ENCODE assay signal across 13 mouse cellular contexts in genomic region chr11:77503511-77503910, GRCm38 (mm10). TPM values are rescaled to one million over a fixed set of nuclear protein-coding genes. Genes with fewer than 3 reads are reported as not detected.
DNase-seq lines count a peak whose midpoint lies in the region; ATAC-seq and TF ChIP-seq lines count a peak whose summit lies in the region.
"Had no signal": no experiment of that assay in that cellular context is flagged by ENCODE, and none has a peak within 500 bp of the region (broad histone marks: within the 10 kb centered on the region; RNA-seq: fewer than 3 reads in every experiment).

No protein-coding gene starts in this region.

- peaks cover 44% of the 10 kb centered on the region for H3K36me3 ChIP-seq in lung, postnatal 0 days (ENCODE audit: insufficient read depth, low read length)
- H3K36me3 ChIP-seq in hindbrain, embryonic 14.5 days (replicated peaks; ENCODE audit: control insufficient read depth, insufficient read depth) = peaks cover 85% of the 10 kb centered on the region

- TF ChIP-seq CTCF in lung, postnatal 0 days (IDR thresholded peaks at IDR 0.05) = no peak

- no peak overlapping the region for H3K4me2 ChIP-seq in lung, postnatal 0 days (replicated peaks; ENCODE audit: low read depth, low read length)
- H3K4me2 ChIP-seq in hindbrain, embryonic 14.5 days (replicated peaks) = no peak overlapping the region
- H3K4me2 ChIP-seq: liver, embryonic 15.5 days; stomach, embryonic 15.5 days had no signal

- no peak overlapping the region; the same call in 1 of the 2 replicates for H3K27ac ChIP-seq in lung, postnatal 0 days (ENCODE audit: low read length)
- H3K27ac ChIP-seq in hindbrain, embryonic 14.5 days = no peak overlapping the region
- H3K27ac ChIP-seq: liver, embryonic 15.5 days had no signal

- no peaks in the 10 kb centered on the region for H3K9me3 ChIP-seq in lung, postnatal 0 days (ENCODE audit: low read length)
- H3K9me3 ChIP-seq in hindbrain, embryonic 14.5 days (ENCODE audit: control insufficient read depth, low read length) = no peaks in the 10 kb centered on the region
- H3K9me3 ChIP-seq: liver, embryonic 15.5 days; stomach, embryonic 15.5 days had no signal

- DNase-seq in cerebellum, adult 9-10 months = peak; percentile 16
- no peak for DNase-seq in cerebellum, postnatal 14 days
- peak; percentile 53 for DNase-seq in kidney, postnatal 14 days
- DNase-seq in kidney, postnatal 36 days = no peak
- DNase-seq in NIH3T3 (ENCODE audit: low read depth) = peak; percentile 83
- peak; percentile 58 for DNase-seq in lung, postnatal 0 days (ENCODE audit: low spot score)
- DNase-seq in hindbrain, embryonic 14.5 days (ENCODE audit: low spot score) = no peak
- DNase-seq in yolk sac, embryonic 10.5 days (ENCODE audit: low spot score) = no peak
- DNase-seq: adrenal gland, postnatal 10 days had no signal

- H3K4me1 ChIP-seq in lung, postnatal 0 days (ENCODE audit: insufficient read depth, low read depth, low read length) = 0 out of 2 replicates have a peak, but pooled peaks cover 4% of the 10 kb centered on the region
- H3K4me1 ChIP-seq in hindbrain, embryonic 14.5 days (replicated peaks; ENCODE audit: control insufficient read depth, insufficient read depth, low read length) = peaks cover 15% of the 10 kb centered on the region; the same call in 1 of the 2 replicates

- H3K27me3 ChIP-seq in lung, postnatal 0 days (replicated peaks; ENCODE audit: insufficient read depth, low read length) = no peaks in the 10 kb centered on the region
- H3K27me3 ChIP-seq in hindbrain, embryonic 14.5 days (ENCODE audit: control insufficient read depth, insufficient read depth, low read length) = no peaks in the 10 kb centered on the region
- H3K27me3 ChIP-seq: liver, embryonic 15.5 days; stomach, embryonic 15.5 days had no signal

- no peak overlapping the region for H3K4me3 ChIP-seq in lung, postnatal 0 days (ENCODE audit: low read depth, low read length)
- H3K4me3 ChIP-seq in hindbrain, embryonic 14.5 days (replicated peaks; ENCODE audit: low read length) = no peak overlapping the region
- H3K4me3 ChIP-seq: liver, embryonic 15.5 days; stomach, embryonic 15.5 days had no signal

- WGBS in lung, postnatal 0 days = 59% methylated on average over 3 of the region's 3 CpGs
- WGBS in hindbrain, embryonic 14.5 days = 62% methylated on average over 3 of the region's 3 CpGs

- peak; percentile 61 for ATAC-seq in lung, postnatal 0 days
- ATAC-seq in hindbrain, embryonic 14.5 days (ENCODE audit: low FRiP score) = no peak
- ATAC-seq: inflammation-experienced regulatory T-cells, adult 6 months; midbrain, embryonic 16.5 days had no signal

- no peak overlapping the region for H3K9ac ChIP-seq in lung, postnatal 0 days (replicated peaks; ENCODE audit: low read depth)
- H3K9ac ChIP-seq in hindbrain, embryonic 14.5 days = no peak overlapping the region
- H3K9ac ChIP-seq: liver, embryonic 15.5 days; stomach, embryonic 15.5 days had no signal

- TF ChIP-seq EP300 in lung, postnatal 0 days (IDR thresholded peaks at IDR 0.05) = no peak

RNA-seq across cellular contexts. Expression of gene Git1, which starts 10.1 kb away (rescaled TPM):
- 12.3 and 12.6 TPM in 2 replicates for polyA plus RNA-seq in lung, postnatal 0 days (2015; fragmentation: Nextera tagmentation; extraction: Ambion mirVana)
- polyA plus RNA-seq in hindbrain, embryonic 14.5 days (2014; fragmentation: Nextera tagmentation; extraction: Ambion mirVana) = 21.3 and 23.2 TPM in 2 replicates

RNA-seq across cellular contexts. Expression of gene Abhd15, which starts 11.4 kb away (rescaled TPM):
- 4.1 and 4.3 TPM in 2 replicates for polyA plus RNA-seq in lung, postnatal 0 days (2015; fragmentation: Nextera tagmentation; extraction: Ambion mirVana)
- polyA plus RNA-seq in hindbrain, embryonic 14.5 days (2014; fragmentation: Nextera tagmentation; extraction: Ambion mirVana) = 1.7 and 2.7 TPM in 2 replicates

RNA-seq across cellular contexts. Expression of gene Trp53i13, which starts 12.3 kb away (rescaled TPM):
- 27.4 and 32.9 TPM in 2 replicates for polyA plus RNA-seq in lung, postnatal 0 days (2015; fragmentation: Nextera tagmentation; extraction: Ambion mirVana)
- 13.3 and 15.1 TPM in 2 replicates for polyA plus RNA-seq in hindbrain, embryonic 14.5 days (2014; fragmentation: Nextera tagmentation; extraction: Ambion mirVana)

RNA-seq across cellular contexts. Expression of gene Ankrd13b, which starts 14.0 kb away (rescaled TPM):
- 1.9 and 2.2 TPM in 2 replicates for polyA plus RNA-seq in lung, postnatal 0 days (2015; fragmentation: Nextera tagmentation; extraction: Ambion mirVana)
- polyA plus RNA-seq in hindbrain, embryonic 14.5 days (2014; fragmentation: Nextera tagmentation; extraction: Ambion mirVana) = 44.5 and 45.0 TPM in 2 replicates

RNA-seq across cellular contexts. Expression of gene Gm10392, which starts 15.5 kb away (rescaled TPM):
- polyA plus RNA-seq in lung, postnatal 0 days (2015; fragmentation: Nextera tagmentation; extraction: Ambion mirVana) = 0.07 and 0.13 TPM in 2 replicates
- not detected in 2 replicates for polyA plus RNA-seq in hindbrain, embryonic 14.5 days (2014; fragmentation: Nextera tagmentation; extraction: Ambion mirVana)
- polyA plus RNA-seq: midbrain, embryonic 16.5 days had no signal

Comparison
In these comparisons a context has a peak if more than half of its experiments do, and no peak if none do; other contexts are left out.
1. DNase-seq: peak in cerebellum, adult 9-10 months (single experiment), kidney, postnatal 14 days (single experiment), NIH3T3 (single experiment) and lung, postnatal 0 days (single experiment); none in cerebellum, postnatal 14 days (0 of 2), kidney, postnatal 36 days (0 of 2), hindbrain, embryonic 14.5 days (single experiment) and yolk sac, embryonic 10.5 days (single experiment).